Mouse (Mus musculus): ENCODE results near the gene Slc30a1.

Slc30a1 gene

DNA sequence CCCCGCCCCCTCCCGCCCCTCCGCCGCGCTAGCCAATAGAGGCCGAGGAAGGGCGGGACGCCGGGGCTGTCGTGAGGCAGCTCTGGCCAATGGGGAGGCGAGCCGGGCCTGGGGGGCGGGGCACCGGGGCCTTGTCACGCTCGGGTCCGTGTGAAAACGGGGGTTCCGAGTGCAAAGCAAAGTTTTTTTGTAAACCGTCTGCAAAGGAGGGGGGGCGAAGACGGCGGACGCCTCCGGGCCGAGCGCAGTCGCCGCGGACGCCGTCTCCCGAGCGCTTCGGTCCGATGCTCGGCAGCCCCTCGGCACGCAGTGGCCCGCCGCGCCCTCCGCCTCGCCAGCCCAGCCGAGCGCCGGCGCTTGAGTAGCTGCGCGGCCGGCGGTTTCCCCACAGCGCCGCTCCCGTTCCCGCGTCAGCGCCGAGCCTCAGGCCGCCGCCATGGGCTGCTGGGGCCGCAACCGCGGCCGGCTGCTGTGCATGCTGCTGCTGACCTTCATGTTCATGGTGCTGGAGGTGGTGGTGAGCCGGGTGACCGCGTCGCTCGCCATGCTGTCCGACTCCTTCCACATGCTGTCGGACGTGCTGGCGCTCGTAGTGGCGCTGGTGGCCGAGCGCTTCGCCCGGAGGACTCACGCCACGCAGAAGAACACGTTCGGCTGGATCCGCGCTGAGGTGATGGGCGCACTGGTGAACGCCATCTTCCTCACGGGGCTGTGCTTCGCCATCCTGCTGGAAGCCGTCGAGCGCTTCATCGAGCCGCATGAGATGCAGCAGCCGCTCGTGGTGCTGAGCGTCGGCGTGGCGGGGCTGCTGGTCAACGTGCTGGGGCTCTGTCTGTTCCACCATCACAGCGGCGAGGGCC lies at the start of gene Slc30a1:
Gene Slc30a1, plus strand, starts transcription at position 197 of the 860 bp plus-strand sequence.
- DNase-seq (ENCODE audit: extremely low read depth, insufficient read length, low spot score) = peak; percentile 94

GRCm38 (mm10) chr1:191856886-191857651 lies 49.5 kb upstream of the Slc30a1 start:
- no peak for DNase-seq (ENCODE audit: extremely low read depth, insufficient read length, low spot score)

DNA sequence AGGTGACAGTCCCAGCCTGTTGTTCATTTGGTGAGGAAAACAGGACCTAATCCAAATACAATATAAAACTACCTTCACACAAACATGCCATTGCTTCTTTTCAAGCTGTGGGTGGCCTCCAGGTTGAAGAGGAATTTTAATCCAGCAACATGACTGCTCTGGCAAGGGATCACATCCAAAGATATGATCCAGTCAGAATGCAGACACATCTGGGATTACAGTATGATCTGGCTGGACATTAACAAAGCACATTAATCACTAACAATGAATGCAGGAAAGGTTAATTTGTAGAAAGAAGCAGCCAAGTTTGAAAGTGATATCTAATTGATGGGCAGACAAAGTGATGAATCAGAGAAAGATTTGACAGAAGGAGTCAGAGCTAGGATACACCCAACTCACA lies 48.4 kb upstream of the Slc30a1 start:
- DNase-seq (ENCODE audit: extremely low read depth, insufficient read length, low spot score) = no peak

GRCm38 (mm10) chr1:191859847-191860246 lies 46.7 kb upstream of the Slc30a1 start:
- no peak for DNase-seq (ENCODE audit: extremely low read depth, insufficient read length, low spot score)

- DNase-seq (ENCODE audit: extremely low read depth, insufficient read length, low spot score) = no peak
Observed at GRCm38 (mm10) chr1:191861247-191861646, 45.3 kb upstream of the Slc30a1 start.

- no peak for DNase-seq (ENCODE audit: extremely low read depth, insufficient read length, low spot score)
Observed at GRCm38 (mm10) chr1:191863833-191864550, 42.6 kb upstream of the Slc30a1 start.

- DNase-seq (ENCODE audit: extremely low read depth, insufficient read length, low spot score) = no peak
Observed at GRCm38 (mm10) chr1:191864551-191865027, 42.0 kb upstream of the Slc30a1 start.

DNA sequence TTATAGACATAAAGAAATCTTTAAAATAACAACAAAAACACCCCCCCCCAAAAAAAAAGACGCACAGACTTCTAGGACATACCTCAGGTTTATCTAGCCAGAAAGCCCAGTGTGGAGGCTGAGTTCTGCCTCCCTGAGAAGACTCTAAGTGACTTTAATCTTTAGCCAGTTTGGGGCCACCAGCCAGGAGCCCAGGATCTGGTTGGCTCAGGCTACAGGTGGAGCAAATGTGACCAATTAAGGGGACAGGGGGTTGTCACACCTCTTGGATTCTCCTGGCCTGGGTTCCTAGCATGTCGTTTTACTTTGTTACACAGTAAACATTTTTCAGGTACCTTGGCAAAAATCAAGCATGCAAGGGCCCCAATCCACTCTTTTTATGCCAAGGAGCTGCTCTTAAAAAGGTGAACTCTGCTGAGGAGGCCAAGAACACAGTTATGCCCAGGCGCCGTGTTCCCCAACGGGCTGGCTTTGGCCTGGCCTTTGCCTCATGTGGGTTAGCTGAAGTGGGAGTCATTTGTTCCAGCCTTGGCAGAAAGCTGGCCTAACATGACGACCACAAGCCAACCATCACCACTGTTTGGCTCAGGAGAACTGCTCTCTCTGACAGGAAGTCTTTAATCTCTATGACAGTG lies 34.4 kb upstream of the Slc30a1 start:
- no peak for DNase-seq (ENCODE audit: extremely low read depth, insufficient read length, low spot score)

- no peak for DNase-seq (ENCODE audit: extremely low read depth, insufficient read length, low spot score)
Observed at GRCm38 (mm10) chr1:191875006-191875405, 31.6 kb upstream of the Slc30a1 start.

GRCm38 (mm10) chr1:191875683-191876305 lies 30.8 kb upstream of the Slc30a1 start:
- peak; percentile 37 for DNase-seq (ENCODE audit: extremely low read depth, insufficient read length, low spot score)

- no peak for DNase-seq (ENCODE audit: extremely low read depth, insufficient read length, low spot score)
Observed at GRCm38 (mm10) chr1:191877681-191878080, 28.9 kb upstream of the Slc30a1 start.

GRCm38 (mm10) chr1:191878518-191878921 lies 28.0 kb upstream of the Slc30a1 start:
- no peak for DNase-seq (ENCODE audit: extremely low read depth, insufficient read length, low spot score)

DNA sequence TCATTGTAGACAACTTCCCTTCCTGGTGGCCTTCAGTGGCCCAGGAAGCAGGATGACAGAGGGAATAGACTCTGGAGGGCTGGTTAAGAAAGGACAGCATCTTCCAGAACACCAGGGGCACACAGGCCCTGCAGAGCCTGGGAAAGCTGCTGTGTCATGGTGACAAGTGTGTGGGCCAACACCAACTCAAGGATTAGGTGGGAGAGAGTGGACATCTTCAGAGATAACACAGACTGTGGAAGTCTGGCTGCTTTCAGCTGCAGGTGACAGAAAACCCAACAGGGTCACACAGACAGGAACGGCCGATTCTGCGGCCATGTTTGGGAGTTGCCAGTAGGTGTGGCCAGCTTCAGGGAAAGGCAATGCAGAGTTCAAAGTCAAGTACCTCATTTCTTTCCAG lies 26.3 kb upstream of the Slc30a1 start:
- DNase-seq (ENCODE audit: extremely low read depth, insufficient read length, low spot score) = no peak

DNA sequence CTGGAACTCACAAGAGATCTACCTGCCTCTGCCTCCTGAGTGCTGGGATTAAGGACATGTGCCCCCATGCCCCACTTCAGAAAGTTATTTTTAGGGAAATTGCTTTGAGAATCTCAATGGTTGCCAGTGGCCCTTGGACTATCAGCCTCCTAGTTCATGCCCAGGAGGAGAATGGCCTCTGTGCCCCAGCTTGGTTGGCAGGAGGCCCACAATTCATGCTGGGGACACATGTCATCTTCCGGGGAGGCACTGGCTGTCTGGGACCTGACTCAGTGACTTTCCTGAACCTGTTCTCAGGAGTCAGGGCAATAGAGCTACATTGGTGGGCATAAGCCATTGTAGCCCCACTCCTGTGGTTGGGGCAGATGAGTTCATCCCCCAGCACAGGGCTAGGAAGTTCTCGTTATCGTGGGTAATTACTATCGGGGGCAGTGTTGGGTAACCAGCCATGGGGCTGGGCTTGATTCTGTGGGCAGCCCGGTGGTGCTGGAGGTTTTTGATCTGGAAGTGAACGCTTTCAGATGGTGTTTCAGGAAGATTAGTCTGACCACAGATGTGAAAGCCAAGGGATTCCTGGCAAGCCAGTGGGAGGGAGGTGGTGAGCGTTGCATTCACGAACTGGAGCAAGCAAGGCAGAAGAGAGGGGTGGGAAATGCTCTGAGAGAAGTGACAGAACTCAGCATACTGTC lies 25.5 kb upstream of the Slc30a1 start:
- peak; percentile 42 for DNase-seq (ENCODE audit: extremely low read depth, insufficient read length, low spot score)

DNA sequence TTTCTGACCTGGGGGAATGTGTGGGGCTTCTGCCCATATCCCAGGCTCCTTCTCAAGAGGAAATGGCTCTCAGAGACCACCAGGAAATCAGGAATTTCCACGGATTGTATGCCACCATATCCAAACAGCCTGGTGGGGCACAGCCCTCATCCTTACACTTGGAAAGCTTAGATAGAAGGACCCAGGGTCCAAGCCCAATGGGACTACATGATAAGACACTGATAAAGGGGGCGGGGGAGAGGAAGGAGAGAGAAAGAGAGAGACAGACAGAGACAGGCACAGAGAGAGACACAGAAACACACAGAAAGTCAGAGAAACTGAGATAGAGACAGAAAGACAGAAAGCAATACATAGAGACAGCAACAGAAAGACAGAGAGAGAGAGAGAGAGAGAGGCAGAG lies 24.9 kb upstream of the Slc30a1 start:
- DNase-seq (ENCODE audit: extremely low read depth, insufficient read length, low spot score) = no peak

DNA sequence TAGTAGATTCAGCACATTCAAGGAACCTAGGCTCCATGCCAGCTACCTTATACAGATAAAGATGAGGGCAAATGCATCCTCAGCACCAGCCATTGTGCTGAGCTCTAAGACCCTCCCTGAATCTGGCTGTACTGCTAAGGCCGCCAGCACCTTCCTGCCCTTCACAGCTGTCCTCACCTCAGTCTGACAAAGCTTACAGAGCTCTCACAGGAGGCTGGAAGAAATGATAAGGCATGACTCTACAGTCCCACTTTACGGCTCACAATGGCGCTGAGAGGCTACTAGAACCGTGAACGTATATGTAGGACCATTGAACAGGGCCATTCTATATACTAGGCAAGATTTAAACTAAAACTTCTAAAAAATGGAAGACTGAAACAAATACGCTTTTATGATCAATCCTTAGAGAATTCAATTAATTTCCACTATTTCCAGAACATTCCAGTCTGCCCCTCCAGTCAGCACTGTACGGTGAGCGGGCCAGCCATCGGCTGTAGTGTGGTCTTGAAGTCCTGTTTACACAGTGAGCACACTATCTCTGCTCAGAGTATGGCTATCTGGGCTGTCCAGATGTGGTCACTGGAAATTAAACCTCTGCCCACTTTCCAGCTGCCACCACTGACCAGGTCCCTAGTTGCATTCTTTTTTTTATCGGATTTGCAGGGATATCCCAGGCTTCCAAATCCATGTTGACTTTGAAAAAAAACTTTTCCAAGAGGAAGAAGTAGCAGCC lies 23.9 kb upstream of the Slc30a1 start:
- no peak for DNase-seq (ENCODE audit: extremely low read depth, insufficient read length, low spot score)

- DNase-seq (ENCODE audit: extremely low read depth, insufficient read length, low spot score) = no peak
Observed at GRCm38 (mm10) chr1:191883654-191884053, 22.9 kb upstream of the Slc30a1 start.

GRCm38 (mm10) chr1:191891912-191892311 lies 14.7 kb upstream of the Slc30a1 start:
- DNase-seq (ENCODE audit: extremely low read depth, insufficient read length, low spot score) = no peak

DNA sequence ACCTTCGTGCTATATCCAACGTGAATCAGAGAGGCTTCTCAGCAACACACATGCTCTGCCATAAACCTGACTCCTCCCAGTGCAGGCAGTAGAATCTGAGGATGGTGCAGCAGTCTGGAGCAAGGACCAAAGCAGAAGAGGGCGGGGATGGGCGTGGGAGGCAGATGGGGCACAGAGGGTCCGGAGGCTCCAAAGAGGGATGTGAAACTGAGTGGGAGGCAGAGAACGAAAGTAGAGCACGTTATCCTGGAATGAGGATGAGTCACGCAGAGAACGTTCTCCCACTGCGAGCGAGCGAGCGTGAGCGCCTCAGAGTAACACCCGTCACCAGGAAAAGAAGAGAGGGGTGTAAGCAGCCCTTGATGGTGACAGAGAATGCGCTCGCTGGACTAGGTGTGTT lies 12.2 kb upstream of the Slc30a1 start:
- peak; percentile 76 for DNase-seq (ENCODE audit: extremely low read depth, insufficient read length, low spot score)
